Mouse (Mus musculus) limb, embryonic 12.5 days (tissue): ENCODE results near the gene Myom3. TPM values are rescaled to one million over a fixed set of nuclear protein-coding genes. Genes with fewer than 3 reads are reported as not detected.

Experiments used
- ATAC-seq: fragments of 200-750 bp; cut with Nextera tagmentation; 2 replicates; pipeline ENCODE4 v1.8.0; 2017; ENCODE audit warnings: low read depth, moderate TSS enrichment; ENCODE audit not compliant: insufficient number of reproducible peaks, insufficient read depth, low FRiP score, low TSS enrichment
- H3K27ac ChIP-seq: fragments of 300-500 bp; sonication (generic); 2 replicates; pipeline ENCODE4 v1.5.1; 2016; ENCODE audit warnings: mild to moderate bottlenecking, moderate library complexity
- H3K27me3 ChIP-seq: fragments of 300-500 bp; sonication (generic); 2 replicates; pipeline ENCODE4 v1.6.1; 2016; ENCODE audit warnings: mild to moderate bottlenecking, moderate library complexity
- H3K36me3 ChIP-seq: fragments of 300-500 bp; sonication (generic); 2 replicates; pipeline ENCODE4 v1.6.1; 2016; ENCODE audit warnings: mild to moderate bottlenecking, moderate library complexity
- H3K4me1 ChIP-seq: fragments of 300-500 bp; sonication (generic); replicated peaks from 2 replicates; pipeline ENCODE4 v1.6.1; 2016
- H3K4me2 ChIP-seq: fragments of 300-500 bp; sonication (generic); 2 replicates; pipeline ENCODE4 v1.6.1; 2016; ENCODE audit warnings: mild to moderate bottlenecking, moderate library complexity
- H3K4me3 ChIP-seq: fragments of 300-500 bp; sonication (generic); replicated peaks from 2 replicates; pipeline ENCODE4 v1.5.1; 2016; ENCODE audit warnings: mild to moderate bottlenecking
- H3K9ac ChIP-seq: fragments of 300-500 bp; sonication (generic); replicated peaks from 2 replicates; pipeline ENCODE4 v1.6.1; 2016; ENCODE audit warnings: mild to moderate bottlenecking, moderate library complexity
- H3K9me3 ChIP-seq: fragments of 300-500 bp; sonication (generic); 2 replicates; pipeline ENCODE4 v1.6.1; 2016; ENCODE audit warnings: mild to moderate bottlenecking, moderate library complexity
- WGBS: fragments of 180-500 bp; shearing (Covaris S2); methylation state at CpG from one replicate; pipeline ENCODE4 v1.1.7; 2016; 5-methylcytosine and 5-hydroxymethylcytosine counted together
- polyA plus RNA-seq: library from polyadenylated mRNA; unstranded; fragments of >200 nt; fragmentation: Nextera tagmentation; extraction: Ambion mirVana; gene quantifications from 2 replicates; pipeline ENCODE4 v1.2.1, GENCODE M21; 2016

Gene Myom3
- polyA plus RNA-seq, 1 experiment from 2014 or later: 2.0 TPM

- WGBS: under 1% methylated on average over 67 of the region's 67 CpGs
- H3K9ac ChIP-seq: peak within 1 kb of the TSS; percentile 99
- H3K4me1 ChIP-seq: peaks cover 33% of the 10 kb centered on the region
- peak within 1 kb of the TSS; percentile 80 for H3K4me2 ChIP-seq
- ATAC-seq: peak; percentile 95
- no peaks in the 10 kb centered on the region for H3K27me3 ChIP-seq
- peak within 1 kb of the TSS; percentile 99 for H3K27ac ChIP-seq
- H3K36me3 ChIP-seq: peaks cover 7% of the 10 kb centered on the region; the same call in 1 of the 2 replicates
- H3K4me3 ChIP-seq: peak within 1 kb of the TSS; percentile 93
- H3K9me3 ChIP-seq: no peaks in the 10 kb centered on the region
These were observed 96.2 kb downstream of the Myom3 start, which contains the start of gene Srsf10 for GRCm38 (mm10) chr4:135855536-135856222. Srsf10 (plus strand) TSS chr4:135855747.

GRCm38 (mm10) chr4:135856223-135857091 lies 96.9 kb downstream of the Myom3 start:
- Histone ChIP-seq H3K4me2 (peak overlapping the region; percentile 80), H3K27me3 (no peaks in the 10 kb centered on the region), H3K4me1 (peaks cover 37% of the 10 kb centered on the region), H3K9ac (peak overlapping the region; percentile 99), H3K4me3 (peak overlapping the region; percentile 93), H3K36me3 (peaks cover 7% of the 10 kb centered on the region; the same call in 1 of the 2 replicates), H3K9me3 (no peaks in the 10 kb centered on the region), H3K27ac (peak overlapping the region; percentile 99)
- WGBS: under 1% methylated on average over 86 of the region's 91 CpGs
- peak; percentile 62 for ATAC-seq

GRCm38 (mm10) chr4:135857597-135858186 lies 98.2 kb downstream of the Myom3 start:
- no peaks in the 10 kb centered on the region for H3K9me3 ChIP-seq
- 8% methylated on average over 7 of the region's 7 CpGs for WGBS
- H3K27ac ChIP-seq: no peak overlapping the region
- H3K4me1 ChIP-seq: peaks cover 37% of the 10 kb centered on the region
- peak overlapping the region; percentile 99 for H3K9ac ChIP-seq
- H3K36me3 ChIP-seq: peaks cover 16% of the 10 kb centered on the region; the same call in 1 of the 2 replicates
- H3K4me2 ChIP-seq: peak overlapping the region; percentile 80
- H3K4me3 ChIP-seq: peak overlapping the region; percentile 93
- no peak for ATAC-seq
- no peaks in the 10 kb centered on the region for H3K27me3 ChIP-seq

Other genes starting within 250 kb of the Myom3 start
- 11.1 and 11.7 TPM in 2 replicates for gene Grhl3, start 186.1 kb upstream of the Myom3 start, polyA plus RNA-seq
- gene Ifnlr1, start 73.4 kb upstream of the Myom3 start, polyA plus RNA-seq: 0.81 and 0.95 TPM in 2 replicates
- not detected in 2 replicates for gene Il22ra1, start 31.5 kb upstream of the Myom3 start, polyA plus RNA-seq
- 392 and 402 TPM in 2 replicates for gene Srsf10, start 96.0 kb downstream of the Myom3 start, polyA plus RNA-seq
- gene Pnrc2, start 114.1 kb downstream of the Myom3 start, polyA plus RNA-seq: 209 and 220 TPM in 2 replicates
- 0.22 and 0.45 TPM in 2 replicates for gene Cnr2, start 135.7 kb downstream of the Myom3 start, polyA plus RNA-seq
- gene Fuca1, start 161.0 kb downstream of the Myom3 start, polyA plus RNA-seq: 47.0 and 51.0 TPM in 2 replicates
- gene Hmgcl, start 186.7 kb downstream of the Myom3 start, polyA plus RNA-seq: 78.5 and 81.5 TPM in 2 replicates
- gene Gale, start 204.0 kb downstream of the Myom3 start, polyA plus RNA-seq: 32.1 and 33.3 TPM in 2 replicates
- 126 and 127 TPM in 2 replicates for gene Lypla2, start 212.9 kb downstream of the Myom3 start, polyA plus RNA-seq
- gene Pithd1, start 227.5 kb downstream of the Myom3 start, polyA plus RNA-seq: 64.9 and 69.6 TPM in 2 replicates